Mouse (Mus musculus): Measurements from ENCODE around the gene Gbp5.

- TF ChIP-seq GATA1 (IDR thresholded peaks at IDR 0.05; ENCODE audit: low read length) (no peak), TAL1 (IDR thresholded peaks at IDR 0.05; ENCODE audit: low read length) (no peak)
These were observed 34.5 kb upstream of the Gbp5 start for GRCm38 (mm10) chr3:142459241-142459640.
